Mouse (Mus musculus) A20 (cell line): Measurements from ENCODE around the gene Csf2ra.
A peak's percentile ranks its signal among the peaks of the same experiment; 100 is the strongest.
"Not testable (repeated sequence)": the region's sequence is repeated elsewhere in the genome, so short reads cannot be mapped to it uniquely, and the experiment has no call there.

Source experiments
- DNase-seq: peaks from one replicate; pipeline ENCODE4 v3.0.0-alpha.2; 2011; ENCODE audit warnings: low read depth, low spot score

Gene Csf2ra

DNA sequence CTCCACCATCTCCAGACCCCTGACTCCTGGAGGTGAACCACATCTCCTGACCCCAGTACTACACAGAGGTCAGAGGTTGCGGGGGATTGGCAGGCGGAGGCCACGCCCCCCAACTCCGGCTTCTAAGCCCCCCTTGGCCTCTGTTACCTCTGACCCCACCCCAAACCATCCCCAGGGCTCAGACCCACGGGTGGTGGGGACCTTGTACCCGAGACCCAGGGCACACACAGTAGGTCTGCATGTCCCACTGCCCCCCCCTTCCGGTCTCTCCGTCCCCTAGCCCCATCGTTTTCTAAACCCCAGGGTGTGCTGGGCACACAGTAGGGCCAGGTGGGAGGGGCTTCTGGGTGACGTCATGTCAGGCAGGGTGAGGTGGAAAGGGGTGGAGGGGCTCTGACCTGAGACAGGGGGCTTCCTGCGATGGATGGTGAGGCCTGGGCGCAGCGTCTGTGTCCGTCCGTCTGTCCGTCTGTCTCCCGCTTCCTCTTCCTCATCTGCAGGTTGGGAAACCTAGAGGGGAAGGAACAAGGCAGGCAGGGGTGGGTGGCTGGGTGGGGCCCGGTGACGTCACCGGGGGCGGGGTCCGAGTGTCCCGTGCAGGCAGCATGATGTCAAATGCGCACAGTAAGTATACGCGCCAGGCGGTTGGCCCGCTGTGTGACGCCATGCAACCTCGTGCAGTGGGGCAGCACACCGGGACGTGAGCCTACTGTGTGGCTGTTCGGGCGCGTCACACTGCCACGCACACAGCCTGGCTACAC lies at the start of gene Csf2ra:
Csf2ra (minus strand) TSS at position 489 of the 761 bp plus-strand sequence.
- peak; percentile 84 for DNase-seq

DNA sequence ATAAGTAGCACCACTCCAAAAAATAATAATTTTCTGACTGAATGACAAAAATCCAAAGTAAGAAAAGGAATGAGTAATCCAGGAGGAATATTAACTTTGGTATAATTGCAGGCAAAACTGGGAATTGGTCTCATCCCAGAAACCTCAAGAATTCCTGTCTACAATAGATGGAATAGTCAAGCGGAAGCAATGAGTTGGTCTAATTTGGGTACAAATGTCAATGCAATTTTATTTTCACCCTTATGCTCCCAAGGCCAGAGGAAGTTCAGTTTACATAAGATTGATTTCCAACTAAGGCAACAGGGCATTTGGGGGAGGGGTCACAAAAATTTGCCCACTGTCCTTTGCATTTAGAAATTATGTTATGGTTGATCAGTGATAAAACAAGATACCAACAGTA lies 47.2 kb upstream of the Csf2ra start:
- no peak for DNase-seq

DNA sequence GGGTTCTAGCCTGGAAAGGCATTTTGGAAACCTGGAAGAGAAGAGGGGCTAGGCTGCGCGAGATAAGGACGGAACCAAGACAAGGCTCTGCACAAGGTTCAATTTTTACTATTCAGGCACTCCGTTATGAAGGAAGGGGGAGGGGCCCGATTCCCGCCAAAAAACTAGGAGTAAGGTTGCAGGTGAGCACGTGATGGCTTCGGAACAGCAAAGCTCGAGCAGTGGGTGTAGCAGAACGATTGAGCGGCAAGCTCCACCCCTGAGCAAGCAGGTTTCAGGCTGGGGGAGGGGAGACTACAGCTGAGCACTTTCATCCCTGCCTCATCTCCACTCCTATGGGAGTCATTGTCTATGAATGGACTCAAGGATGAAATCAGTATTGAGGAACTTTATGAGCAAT lies 40.9 kb upstream of the Csf2ra start:
- DNase-seq = not testable (repeated sequence)

DNA sequence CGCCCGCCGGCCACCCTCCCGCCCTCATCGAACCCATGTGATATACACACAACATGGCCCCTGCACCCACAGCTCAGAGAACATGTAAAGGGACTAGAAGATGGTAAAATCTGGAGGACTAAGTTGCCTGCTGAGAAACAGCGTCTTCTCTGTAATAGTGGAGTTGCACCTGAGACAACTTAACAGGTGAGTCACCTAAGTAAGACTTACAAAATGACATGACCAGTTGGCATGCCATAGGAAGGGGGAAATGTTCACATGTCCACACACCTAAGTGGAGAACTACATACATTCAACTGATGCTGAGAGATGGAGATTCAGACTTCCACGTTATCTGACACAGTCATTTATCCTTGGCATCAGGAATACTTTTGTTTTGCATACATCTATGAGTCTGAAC lies 38.9 kb upstream of the Csf2ra start:
- peak; percentile 47 for DNase-seq

DNA sequence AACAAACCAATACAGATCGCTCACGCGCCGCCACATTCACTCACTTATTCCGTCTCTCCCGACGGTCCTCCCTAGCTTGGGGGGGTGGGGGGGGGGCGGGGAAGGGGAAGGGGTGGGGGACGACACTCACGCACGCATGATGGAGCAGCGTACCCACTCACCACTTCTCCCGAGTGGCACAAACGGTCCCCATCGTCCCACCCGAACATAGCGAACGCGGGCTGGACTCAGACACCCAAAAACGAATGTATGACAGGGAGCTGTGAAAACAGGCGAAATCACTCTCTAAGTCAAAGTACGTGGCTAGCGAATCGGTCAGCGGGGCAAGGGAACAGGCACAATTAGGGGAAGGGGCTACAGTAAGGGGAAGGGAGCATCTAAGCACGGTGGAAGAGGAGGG lies 38.4 kb upstream of the Csf2ra start:
- peak; percentile 96 for DNase-seq

DNA sequence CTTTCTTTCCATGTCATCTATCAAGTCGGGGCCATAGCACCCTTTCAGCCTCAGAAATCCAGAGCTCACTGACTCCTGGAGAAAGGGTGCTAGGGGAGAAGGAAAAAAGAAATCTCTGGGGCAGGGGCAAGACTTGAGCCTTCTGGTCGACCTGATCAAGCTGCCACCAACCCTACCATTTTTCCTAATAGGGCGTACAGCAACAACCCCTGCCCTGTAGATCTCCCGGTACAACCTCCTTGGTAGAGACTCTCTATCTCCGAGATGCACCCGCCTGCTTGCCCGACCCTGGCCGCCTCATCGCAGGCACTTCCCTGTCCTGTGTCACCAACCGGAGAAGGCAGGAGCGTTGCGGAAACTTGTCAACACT lies 38.0 kb upstream of the Csf2ra start:
- DNase-seq = peak; percentile 85

DNA sequence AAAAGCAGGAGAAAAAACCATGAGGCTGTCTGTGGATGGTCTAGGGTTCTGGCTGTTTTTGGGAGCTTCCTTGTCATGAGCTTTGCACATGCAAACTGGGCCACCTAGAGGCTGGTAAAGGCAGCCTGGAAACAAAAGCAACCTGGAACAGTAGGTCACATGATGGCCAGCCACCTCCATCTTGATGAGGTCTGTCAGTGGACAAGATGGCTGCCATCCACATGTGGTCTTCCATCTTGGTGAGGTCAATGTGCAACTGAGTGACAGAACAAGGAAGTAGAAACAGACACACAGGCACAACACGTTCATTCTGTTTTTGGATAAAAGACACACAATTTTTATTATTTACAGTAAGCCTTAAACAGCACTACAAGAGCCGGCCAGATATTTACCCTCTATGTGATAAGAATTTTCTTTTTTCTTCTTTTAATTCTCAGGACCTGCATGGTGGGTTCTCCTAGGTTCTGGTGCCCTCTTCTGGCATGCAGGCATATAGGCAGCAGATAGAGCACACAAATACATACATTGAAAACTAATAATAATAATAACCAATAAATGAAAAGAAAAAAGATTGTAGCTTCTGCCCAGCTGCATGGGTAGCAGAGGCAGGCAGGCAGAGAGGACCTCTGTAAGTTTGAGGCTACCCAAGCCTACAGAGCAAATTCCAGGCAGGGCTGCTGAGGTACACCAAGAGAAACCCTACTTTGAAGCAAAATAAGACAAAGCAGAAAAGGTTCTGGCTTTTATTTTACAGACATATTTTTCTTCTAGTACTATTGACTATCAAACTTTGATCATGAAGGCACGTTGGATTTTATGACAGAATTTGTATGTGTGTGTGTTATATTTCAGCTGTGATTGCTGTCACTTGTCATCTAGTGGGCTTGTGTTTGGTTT lies 37.4 kb upstream of the Csf2ra start:
- DNase-seq = peak; percentile 96

DNA sequence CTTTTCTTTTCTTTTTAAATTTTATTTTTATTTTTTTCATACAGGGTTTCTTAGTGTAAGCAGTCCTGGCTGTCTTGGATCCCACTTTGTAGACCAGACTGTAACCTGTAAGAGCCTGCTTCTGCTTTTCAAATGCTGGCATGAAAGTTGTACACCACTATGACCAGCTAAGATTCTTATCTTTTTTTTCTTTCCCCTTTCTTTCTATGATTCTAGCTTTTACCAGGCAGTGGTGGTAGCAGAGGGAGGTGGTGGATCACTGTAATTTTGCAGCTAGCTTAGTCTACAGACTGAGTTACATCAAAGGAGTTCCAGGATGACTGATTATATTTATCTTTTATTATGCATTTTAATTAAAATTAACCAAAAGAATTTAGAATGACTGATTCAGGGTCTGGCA lies 36.7 kb upstream of the Csf2ra start:
- DNase-seq = no peak

DNA sequence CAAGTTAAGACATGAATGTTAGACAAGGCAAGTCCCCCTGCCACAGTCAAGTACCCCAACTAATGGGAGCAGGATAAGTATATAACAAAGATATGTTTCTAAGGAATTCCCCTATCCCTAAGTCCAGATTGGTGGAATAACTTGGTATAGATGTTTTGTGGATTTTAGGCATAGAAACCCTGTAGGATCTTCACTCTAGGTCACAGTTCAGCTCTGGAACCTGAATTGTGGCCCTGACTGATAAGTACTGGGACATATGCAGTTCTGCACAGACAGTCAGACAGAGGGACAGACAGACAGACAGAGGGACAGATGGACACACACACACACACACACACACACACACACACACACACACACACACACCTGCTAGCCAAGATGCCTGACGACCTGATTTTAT lies 36.0 kb upstream of the Csf2ra start:
- peak; percentile 69 for DNase-seq

DNA sequence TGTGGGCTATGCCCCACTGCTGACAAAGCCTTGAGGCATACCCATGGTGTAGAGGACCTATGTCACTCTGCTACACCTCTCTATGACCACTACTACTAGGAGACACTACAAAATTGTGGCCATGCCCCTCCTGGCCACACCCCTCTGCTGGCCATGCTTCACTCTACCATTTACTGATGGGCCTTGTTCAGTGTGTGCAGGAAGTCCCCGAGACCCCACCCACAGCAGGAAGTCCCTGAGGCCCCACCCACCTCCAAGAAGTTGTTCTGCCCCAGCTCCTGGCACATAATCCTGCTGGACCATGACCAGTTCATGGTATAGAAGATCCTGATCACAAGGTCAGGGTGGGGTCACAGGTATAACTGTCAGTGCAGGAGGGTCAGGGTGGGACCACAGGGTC lies 33.0 kb upstream of the Csf2ra start:
- no peak for DNase-seq

DNA sequence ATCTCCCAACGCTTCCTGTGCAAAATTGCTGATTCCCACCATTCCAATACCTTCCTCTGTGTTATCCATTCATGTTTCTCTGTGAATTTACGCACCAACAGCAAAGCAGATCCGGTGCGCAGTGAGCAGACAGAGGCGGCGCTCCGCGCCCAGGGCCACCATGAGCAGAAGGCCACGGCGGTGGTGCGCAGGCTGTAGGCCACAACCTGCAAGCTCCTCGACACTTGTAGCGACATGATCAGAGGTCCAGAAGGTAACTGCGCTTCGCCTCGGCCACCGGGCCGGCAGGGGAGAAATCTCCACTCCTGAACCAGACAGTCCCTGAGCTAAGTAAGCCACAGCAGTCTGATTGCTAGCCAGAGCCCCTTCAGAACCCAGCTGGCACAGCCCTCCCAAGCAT lies 29.5 kb upstream of the Csf2ra start:
- no peak for DNase-seq

DNA sequence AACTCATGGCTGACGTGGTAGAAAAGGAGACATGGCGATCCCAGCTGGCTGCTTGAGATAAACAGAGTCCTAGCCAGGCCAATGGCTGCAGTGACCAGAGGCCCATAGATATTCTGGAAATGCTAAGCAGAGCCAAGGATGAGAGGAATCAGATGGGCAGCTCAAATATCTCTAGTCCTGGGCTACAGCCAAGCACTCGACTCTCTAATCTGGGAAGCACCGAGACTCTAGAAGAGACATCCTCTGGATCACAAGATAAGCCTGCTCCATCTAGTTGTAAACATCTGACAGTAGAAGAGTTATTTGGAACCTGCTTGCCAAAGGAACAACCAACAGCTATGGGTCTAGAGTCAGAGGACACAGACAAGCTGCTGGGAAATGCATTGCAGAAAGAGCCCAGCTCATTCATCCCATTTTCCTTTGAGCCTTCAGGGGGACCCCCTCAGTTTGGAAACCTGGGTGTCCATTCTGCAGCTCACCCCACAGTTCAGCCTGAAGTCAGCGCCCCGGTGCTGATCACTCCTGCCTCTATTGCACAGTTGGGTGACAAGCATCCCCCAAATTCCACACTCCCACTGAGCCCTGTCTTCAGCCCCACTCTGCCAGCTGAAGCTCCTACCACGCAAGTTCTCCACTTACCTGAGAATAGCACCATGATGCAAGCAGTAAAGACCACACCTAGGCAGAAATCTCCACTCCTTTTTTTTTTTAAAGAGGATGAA lies 28.1 kb upstream of the Csf2ra start:
- no peak for DNase-seq

DNA sequence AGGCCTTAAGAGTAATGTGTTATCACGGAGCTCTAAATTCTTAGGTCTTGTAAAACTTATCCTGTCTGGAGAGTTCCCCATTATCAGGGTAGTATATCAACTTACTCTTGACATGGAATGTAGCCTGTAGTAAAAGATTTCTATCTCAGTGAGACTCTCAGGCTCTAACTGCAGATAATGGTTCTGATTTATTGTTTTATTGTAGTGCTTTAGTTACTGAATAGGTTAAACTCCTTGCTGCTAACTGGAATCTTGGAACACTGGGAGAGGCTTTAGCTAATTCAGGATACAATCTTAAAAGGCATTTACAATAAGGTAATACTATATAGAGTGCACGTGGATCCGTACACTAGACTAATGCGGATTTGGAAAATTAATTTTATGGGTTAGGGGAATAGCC lies 19.1 kb upstream of the Csf2ra start:
- not testable (repeated sequence) for DNase-seq

DNA sequence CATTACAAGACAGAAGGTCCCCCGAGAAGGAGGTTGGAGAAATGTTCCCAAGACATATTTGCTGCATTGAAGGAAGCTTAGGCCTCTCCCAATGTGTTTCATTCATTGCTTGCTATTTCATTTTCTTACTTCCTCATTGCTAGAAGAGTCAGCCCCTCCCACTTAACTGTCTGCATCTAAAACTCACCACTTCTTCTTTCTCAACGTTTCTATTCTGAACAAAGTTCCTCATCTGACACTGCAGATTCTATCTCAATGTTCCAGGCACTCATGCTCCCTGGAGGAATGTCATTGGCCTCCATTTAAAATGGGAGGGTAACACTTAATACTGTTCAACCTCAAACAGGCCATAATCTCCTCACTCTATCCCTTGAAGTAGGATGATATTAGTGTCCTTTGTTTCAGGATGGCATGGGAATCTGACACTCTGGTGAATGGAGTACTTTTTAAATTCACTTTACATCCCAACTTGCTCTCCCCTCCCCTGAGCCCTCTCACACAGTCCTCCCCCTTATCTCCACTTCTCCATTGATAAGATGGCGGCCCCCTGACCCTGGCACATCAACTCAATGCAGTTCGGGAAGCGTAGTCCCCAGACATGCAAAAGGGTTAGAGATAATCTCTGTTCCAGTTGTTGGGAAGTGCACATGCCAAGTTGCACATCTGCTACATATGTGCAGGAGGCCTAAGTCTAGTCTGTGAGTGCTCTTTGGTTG lies 16.6 kb upstream of the Csf2ra start:
- peak; percentile 81 for DNase-seq

DNA sequence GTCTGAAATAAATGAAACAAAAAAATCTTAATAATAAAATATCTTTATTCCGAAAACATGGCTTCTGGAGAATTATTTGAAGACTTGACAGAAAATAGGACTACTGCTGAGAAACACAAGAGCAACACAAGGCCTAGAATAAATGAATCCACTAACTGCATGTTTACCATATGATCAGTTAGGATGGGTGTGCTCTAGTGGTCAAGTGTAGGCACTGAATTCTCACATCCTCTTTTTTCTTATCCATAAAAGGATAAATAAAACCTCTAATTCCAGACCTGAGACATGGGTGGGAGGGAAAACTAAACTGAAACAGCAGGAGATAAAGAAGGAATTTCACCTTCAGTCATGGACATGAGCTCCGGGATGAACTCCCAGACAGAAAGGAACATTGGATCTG lies 9.7 kb upstream of the Csf2ra start:
- no peak for DNase-seq

DNA sequence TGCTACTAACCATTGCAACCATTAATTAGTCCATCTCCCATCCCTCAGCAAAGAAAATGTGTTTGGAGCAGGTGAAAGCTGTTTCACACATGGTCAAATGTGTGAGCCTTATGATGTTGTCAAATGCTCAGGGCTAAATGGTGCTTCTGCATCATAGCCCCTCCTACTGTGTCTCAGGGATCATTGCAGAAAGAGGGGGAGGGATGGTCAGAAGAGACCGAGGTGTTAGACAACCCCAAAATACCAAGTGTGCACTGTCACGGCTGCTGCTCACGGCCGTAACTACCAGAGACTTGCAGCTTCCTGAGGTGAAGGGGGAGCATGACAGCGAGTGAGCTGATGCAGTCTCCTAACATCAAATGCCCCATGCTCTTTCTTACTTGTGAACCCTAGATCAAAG lies 6.3 kb upstream of the Csf2ra start:
- DNase-seq = peak; percentile 76

DNA sequence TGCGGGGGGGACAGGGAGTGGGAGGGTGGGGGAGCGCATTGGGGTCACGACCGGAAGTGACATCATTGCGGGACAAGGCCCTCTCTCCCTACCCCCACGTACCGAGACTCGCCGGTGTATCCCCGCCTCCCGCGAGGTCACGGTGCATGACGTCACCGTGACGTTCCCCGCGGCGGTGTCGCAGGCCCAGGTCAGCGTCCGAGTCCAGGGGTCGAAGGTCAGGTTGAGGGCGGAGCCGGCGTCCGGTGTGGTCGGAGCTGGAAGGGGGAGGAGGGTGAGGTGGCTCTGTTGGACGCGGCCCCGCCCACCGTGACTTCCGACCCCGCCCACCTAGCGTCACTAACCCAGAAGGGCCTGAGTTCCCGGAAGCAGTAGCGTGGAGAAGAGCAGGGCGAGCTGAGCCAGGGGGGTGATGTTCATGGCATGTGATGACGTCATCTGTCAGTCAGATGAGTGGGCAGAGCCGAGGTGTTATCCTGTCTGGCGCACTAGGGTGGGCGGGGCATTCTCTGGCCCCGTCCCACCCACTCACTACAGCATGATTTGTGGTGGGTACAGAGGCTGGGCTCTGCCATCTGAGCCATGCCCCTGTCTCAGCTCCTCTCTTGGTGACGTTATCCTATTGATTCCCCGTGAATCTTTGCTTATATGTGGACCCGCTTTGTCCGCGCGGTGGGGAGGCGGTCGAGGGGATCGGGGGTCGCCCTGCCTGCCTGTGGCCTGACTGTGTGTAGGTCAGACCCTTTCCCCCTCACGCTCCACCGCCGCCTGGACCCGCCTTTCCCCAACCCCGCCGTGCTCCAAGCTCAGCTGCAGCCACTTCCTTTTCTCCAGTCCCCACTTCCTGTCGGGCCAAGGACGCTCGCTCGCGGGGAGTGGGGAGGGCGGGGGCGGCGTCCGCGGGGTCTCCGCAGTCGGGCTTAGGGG lies 1.0 kb downstream of the Csf2ra start:
- peak; percentile 97 for DNase-seq

DNA sequence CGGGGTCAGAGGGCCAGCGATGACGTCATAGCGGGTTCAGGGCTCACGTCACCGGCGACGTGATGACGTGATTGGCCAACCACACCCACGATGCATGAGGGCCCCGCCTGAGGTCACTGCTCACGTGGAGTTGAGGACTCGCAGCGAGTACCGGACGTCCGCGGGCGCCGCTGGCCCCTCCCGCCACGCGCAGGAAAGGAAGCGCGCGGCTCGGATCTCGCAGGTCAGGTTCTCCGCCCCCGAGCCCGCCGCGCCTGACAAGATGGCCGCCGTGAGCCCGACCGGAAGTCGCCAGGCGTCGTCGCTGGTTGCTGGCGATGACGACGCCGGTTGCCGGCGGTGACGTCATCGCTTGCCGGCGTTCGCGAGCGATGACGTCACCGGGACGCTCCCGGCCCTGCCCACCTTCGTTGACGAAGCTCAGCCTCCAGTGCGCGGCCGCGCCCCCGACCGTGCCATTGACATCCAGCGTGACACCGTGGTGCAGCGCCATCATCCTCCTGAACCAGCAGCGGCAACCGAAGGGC lies 1.8 kb downstream of the Csf2ra start:
- DNase-seq = no peak

DNA sequence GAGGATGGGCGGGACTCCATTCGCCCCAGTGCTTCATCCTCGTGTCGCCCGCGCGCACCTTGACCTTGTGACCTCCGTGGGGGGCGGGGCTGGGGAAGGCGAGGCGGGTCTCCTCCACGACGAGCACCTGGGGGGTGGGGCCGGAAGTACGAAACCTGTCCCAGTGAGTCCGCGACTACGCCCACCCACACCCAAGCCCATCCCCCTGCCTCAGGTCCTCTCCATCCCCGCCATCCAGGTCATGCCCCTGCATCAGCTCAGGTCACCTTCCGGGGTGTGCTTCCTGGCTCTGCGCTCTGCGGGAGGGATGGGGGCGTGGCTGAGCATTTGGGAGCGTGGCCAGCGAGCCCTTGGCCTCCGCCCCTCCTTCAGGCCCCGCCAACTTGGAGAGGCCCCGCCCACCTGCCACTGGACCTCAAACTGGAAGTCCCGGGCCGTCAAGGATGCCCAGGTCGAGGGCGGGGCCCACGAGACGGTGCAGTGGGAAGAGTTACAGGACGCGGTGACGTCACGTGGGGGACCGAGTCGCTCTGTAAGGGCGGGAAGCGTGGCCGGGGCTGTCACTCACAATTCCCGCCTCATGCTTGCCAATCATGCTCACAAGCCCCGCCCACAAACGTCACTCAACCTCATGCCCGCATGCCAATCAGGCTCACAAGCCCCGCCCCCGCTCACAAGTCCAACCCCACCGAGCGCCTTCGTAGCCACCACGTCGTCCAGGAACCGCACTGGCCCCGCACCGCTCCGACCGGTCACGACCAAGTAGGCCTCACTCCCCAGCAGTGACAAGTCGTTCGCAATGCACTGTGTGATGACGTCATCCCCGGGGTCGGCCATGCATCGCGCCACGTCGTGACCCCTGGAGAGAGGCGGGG lies 2.5 kb downstream of the Csf2ra start:
- no peak for DNase-seq
